Mouse (Mus musculus): Measurements from ENCODE around the gene Izumo4. TPM values are rescaled to one million over a fixed set of nuclear protein-coding genes. Genes with fewer than 3 reads are reported as not detected.
A peak's percentile ranks its signal among the peaks of the same experiment; 100 is the strongest.

Gene Izumo4
- total RNA-seq, 4 experiments from 2014 or later, result 19.3 to 46.2 (median 33.3) TPM

- DNase-seq, result no peak
Observed at GRCm38 (mm10) chr10:80727369-80728127, 25.6 kb downstream of the Izumo4 start.

GRCm38 (mm10) chr10:80732611-80733101 lies 30.7 kb downstream of the Izumo4 start:
- no peak for DNase-seq

DNA sequence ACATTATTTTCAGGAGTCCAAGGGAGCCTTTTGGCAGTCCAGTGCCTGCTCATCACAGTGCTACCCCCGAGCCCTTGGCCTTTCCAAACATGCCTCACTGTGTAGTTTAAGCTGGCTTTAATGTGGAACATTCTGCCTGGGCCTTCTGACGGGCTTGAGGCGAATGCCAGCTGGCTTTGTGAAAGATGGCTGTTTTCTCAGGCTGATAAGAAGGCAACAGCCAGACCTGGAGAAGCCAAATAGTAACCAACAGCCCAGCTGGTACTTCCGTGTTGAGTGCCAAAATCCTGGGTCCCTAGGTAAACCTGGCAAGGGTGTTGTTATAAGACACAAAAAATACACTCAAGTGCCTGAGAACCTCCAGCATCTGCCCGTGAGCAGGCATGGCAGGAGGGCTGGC lies 34.7 kb downstream of the Izumo4 start:
- DNase-seq, result no peak

- DNase-seq, result no peak
Observed at GRCm38 (mm10) chr10:80738657-80739056, 36.7 kb downstream of the Izumo4 start.

- no peak for DNase-seq
Observed at GRCm38 (mm10) chr10:80741146-80741545, 39.2 kb downstream of the Izumo4 start.

DNA sequence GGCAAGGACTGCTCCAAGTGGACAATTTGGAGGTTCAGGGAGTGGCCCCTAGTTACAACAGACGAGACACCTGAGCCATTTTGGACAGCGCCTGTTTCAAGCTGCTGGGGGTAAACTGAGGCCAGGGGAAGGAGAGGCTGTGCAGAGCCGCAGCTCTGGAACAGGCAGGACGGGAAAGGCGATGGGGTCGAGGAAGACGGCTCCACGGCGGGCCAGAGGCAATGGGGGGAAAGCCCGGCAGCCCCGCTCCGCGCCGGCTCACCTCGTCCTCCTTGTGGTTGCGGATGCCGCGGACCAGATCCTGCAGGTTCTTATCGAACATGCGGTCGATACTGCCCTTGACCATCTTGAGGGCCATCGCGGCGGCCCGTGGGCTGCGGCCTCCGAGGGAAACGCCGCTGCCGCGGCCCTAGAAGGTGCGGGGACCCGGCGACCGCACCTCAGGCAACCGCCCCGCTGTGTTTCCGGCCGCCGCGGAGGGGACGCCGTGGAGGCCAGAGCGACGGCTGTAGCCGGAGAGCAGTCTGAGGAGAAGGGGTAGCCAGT lies 39.7 kb downstream of the Izumo4 start:
- no peak for DNase-seq

- peak; percentile 99 for DNase-seq
Observed at GRCm38 (mm10) chr10:80742180-80742978, 40.4 kb downstream of the Izumo4 start, which contains the start of gene Ap3d1. Gene Ap3d1, minus strand, starts transcription at chr10:80742264.

DNA sequence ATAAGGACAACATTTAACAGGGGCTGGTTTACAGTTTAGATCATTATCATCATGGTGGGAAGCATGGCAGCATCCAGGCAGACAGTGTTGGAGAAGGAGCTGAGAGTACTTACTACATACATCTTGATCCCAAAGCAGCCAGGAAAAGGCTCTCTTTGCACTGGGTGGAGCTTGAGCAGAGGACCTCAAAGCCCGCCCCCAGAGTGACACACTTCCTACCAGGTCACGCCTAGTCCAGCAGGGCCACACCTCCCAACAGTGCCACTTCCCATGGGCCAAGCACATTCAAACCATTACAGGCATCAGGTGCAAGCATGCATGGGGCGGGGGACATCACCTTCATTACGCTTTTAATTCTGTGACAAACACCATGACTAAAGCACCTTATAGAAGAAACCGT lies 42.3 kb downstream of the Izumo4 start:
- no peak for DNase-seq

DNA sequence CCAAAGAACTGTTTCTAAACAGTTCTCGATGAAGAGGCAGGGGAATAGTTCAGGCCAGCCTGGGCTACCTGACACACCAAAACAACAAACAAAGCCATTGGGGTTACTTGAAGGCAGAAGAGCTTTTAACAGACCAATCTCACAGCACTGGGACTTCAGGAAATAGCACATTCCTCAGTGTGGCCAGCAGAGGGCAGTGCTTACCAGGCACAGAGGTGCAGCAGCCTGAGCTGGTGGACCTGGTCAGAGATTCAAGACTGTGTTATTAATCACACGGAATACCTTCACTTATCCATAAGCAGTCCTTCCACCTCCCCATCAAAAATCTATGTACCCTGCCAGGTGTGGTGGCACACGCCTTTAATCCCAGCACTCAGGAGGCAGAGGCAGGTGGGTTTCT lies 45.4 kb downstream of the Izumo4 start:
- no peak for DNase-seq

- DNase-seq, result no peak
Observed at GRCm38 (mm10) chr10:80748609-80749008, 46.6 kb downstream of the Izumo4 start.

- DNase-seq, result peak; percentile 67
Observed at GRCm38 (mm10) chr10:80751188-80751832, 49.3 kb downstream of the Izumo4 start.

- no peak for DNase-seq
Observed at GRCm38 (mm10) chr10:80752079-80752625, 50.2 kb downstream of the Izumo4 start.

- peak; percentile 96 for DNase-seq
Observed at GRCm38 (mm10) chr10:80754594-80755290, 52.8 kb downstream of the Izumo4 start, which contains the start of gene Dot1l. Gene Dot1l, plus strand, starts transcription at chr10:80755206.

Other genes with a start within 250 kb of the Izumo4 start
- not detected for gene Onecut3, start 207.3 kb upstream of the Izumo4 start, total RNA-seq (2022)
- 1 to 10 TPM; 1.2 to 3.0 (median 1.9) TPM for gene Atp8b3, start 163.1 kb upstream of the Izumo4 start, total RNA-seq (2022)
- gene Rexo1, start 140.6 kb upstream of the Izumo4 start, total RNA-seq (2022), result 10 to 100 TPM; 54.2 to 60.1 (median 57.0) TPM
- gene Klf16, start 124.9 kb upstream of the Izumo4 start, total RNA-seq (2022), result 10 to 100 TPM; 12.7 to 15.4 (median 14.6) TPM
- gene Abhd17a, start 111.8 kb upstream of the Izumo4 start, total RNA-seq (2022), result 100 to 1,000 TPM in 1 of 4 experiments, 10 to 100 TPM in 3; 97.0 to 101 (median 97.8) TPM
- 10 to 100 TPM; 58.7 to 79.9 (median 70.3) TPM for gene Scamp4, start 99.3 kb upstream of the Izumo4 start, total RNA-seq (2022)
- gene Adat3, start 99.3 kb upstream of the Izumo4 start, total RNA-seq (2022), result 1 to 10 TPM; 1.8 to 4.7 (median 2.9) TPM
- gene Gm49322, start 96.2 kb upstream of the Izumo4 start, total RNA-seq (2022), result 1 to 10 TPM; 1.0 to 4.8 (median 3.5) TPM
- gene Csnk1g2, start 79.3 kb upstream of the Izumo4 start, total RNA-seq (2022), result 100 to 1,000 TPM; 157 to 173 (median 165) TPM
- 10 to 100 TPM; 63.4 to 94.6 (median 79.1) TPM for gene Btbd2, start 45.1 kb upstream of the Izumo4 start, total RNA-seq (2022)
- gene Mknk2, start 24.1 kb upstream of the Izumo4 start, total RNA-seq (2022), result 100 to 1,000 TPM; 106 to 157 (median 123) TPM
- gene Mob3a, start 207 bp upstream of the Izumo4 start, total RNA-seq (2022), result 10 to 100 TPM; 16.2 to 33.5 (median 25.7) TPM
- gene Ap3d1, start 40.1 kb downstream of the Izumo4 start, total RNA-seq (2022), result 100 to 1,000 TPM in 2 of 4 experiments, 10 to 100 TPM in 2; 91.8 to 136 (median 113) TPM
- gene Dot1l, start 53.0 kb downstream of the Izumo4 start, total RNA-seq (2022), result 10 to 100 TPM; 35.0 to 78.6 (median 57.4) TPM
- 10 to 100 TPM; 52.0 to 78.6 (median 55.5) TPM for gene Sf3a2, start 96.0 kb downstream of the Izumo4 start, total RNA-seq (2022)
- 100 to 1,000 TPM in 3 of 4 experiments, 10 to 100 TPM in 1; 92.4 to 130 (median 107) TPM for gene Plekhj1, start 96.4 kb downstream of the Izumo4 start, total RNA-seq (2022)
- 1 to 10 TPM in 1 of 4 experiments, under 1 TPM in 3; 0.20 to 1.3 (median 0.68) TPM for gene Amh, start 103.1 kb downstream of the Izumo4 start, total RNA-seq (2022)
- gene Jsrp1, start 111.3 kb downstream of the Izumo4 start, total RNA-seq (2022), result 10 to 100 TPM in 2 of 4 experiments, 1 to 10 TPM in 2; 5.7 to 23.4 (median 12.4) TPM
- gene Oaz1, start 124.5 kb downstream of the Izumo4 start, total RNA-seq (2022), result 1,000 to 10,000 TPM in 1 of 4 experiments, 100 to 1,000 TPM in 3; 825 to 1,012 (median 923) TPM
- gene Lingo3, start 141.9 kb downstream of the Izumo4 start, total RNA-seq (2022), result 10 to 100 TPM in 3 of 4 experiments, 1 to 10 TPM in 1; 8.4 to 21.5 (median 15.9) TPM
- 10 to 100 TPM; 27.4 to 54.4 (median 34.0) TPM for gene Lsm7, start 153.0 kb downstream of the Izumo4 start, total RNA-seq (2022)
- gene Sppl2b, start 153.1 kb downstream of the Izumo4 start, total RNA-seq (2022), result 10 to 100 TPM; 28.1 to 45.3 (median 36.1) TPM
- gene Tmprss9, start 169.7 kb downstream of the Izumo4 start, total RNA-seq (2022), result under 1 TPM in 1 of 4 experiments, not detected in 3; 0.18 TPM
- 100 to 1,000 TPM; 154 to 235 (median 185) TPM for gene Timm13, start 198.8 kb downstream of the Izumo4 start, total RNA-seq (2022)
- gene Lmnb2, start 216.1 kb downstream of the Izumo4 start, total RNA-seq (2022), result 10 to 100 TPM; 10.0 to 17.2 (median 15.2) TPM
- 100 to 1,000 TPM in 1 of 4 experiments, 10 to 100 TPM in 3; 17.5 to 112 (median 73.6) TPM for gene Gadd45b, start 227.9 kb downstream of the Izumo4 start, total RNA-seq (2022)

Data from adrenal gland, adult 8-10 months (tissue).